Mouse (Mus musculus) ES-E14 (cell line): ENCODE results near the gene Ocrl.

Experiments
- MAFK ChIP-seq: IDR thresholded peaks from 2 replicates; pipeline ENCODE4 v1.6.1; 2014; ENCODE audit warnings: mild to moderate bottlenecking, low read depth, low read length, inconsistent platforms; ENCODE audit not compliant: insufficient read depth
- ZC3H11A ChIP-seq: IDR thresholded peaks from 2 replicates; pipeline ENCODE4 v1.6.1; 2012; ENCODE audit warnings: low read depth, mild to moderate bottlenecking, inconsistent platforms, low read length, borderline replicate concordance

DNA sequence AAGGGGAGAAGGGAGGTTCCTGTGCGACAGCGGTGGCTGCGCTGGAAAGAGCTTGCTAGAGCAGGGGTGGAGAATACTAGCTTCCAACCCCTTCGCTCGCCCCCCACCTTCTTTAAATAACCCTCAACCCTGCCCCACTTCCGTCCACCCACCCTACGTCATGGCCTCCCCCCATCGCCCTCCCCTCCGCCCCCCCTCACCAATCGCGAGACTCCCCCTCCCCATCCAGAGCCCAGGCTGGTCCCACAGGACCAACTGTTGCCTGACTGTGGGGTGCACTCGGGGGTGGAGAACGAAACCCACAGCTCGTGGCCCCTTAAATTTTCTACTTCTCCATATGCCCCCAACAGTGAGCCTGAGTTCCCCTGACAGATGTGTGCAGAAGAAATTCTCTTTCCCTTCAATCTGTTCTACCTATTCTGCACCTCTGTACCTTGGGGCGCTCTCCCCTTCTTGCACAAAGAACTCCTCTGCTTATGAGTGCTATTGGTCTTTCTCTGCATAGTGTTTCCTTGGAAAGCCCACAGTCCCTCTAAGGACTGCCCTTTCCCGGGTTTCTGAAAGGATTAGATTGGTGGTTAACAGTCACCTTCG lies 19.7 kb upstream of the Ocrl start, which contains the start of gene Smarca1:
- no peak for TF ChIP-seq ZC3H11A
- TF ChIP-seq MAFK: no peak
